Comparison of ENCODE assay signal across 1 mouse cellular context in the genomic region with DNA sequence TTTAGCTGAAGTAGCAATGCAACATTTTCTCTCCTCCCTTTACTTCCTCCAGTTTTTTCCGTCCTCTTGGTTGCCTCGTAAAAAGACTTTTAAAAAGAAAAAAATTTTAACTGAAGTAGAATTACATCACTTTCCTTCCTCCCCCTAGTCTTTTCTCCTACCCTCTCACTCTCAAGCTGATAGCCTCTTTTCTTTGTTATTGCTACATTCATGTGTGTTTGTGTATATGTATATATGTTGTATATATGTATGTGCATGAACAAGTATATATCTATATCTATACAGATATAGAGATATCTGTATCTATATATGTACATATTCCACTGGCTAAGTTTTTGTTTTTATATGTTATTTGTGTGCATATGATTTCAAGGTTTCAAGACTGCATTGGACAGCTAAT.
A peak's percentile ranks its signal among the peaks of the same experiment; 100 is the strongest.
TF ChIP-seq lines count a peak whose summit lies in the region.

No protein-coding gene starts in this region.

TF ChIP-seq in CH12.LX, 34 proteins besides CTCF, POLR2A, EP300 and RAD21:
- TF ChIP-seq NRF1 (IDR thresholded peaks at IDR 0.05; ENCODE audit: low read depth, low read length), result no peak
- TF ChIP-seq CHD1 (IDR thresholded peaks at IDR 0.05; ENCODE audit: low read depth, low read length), result 0 out of 2 replicates have a peak, but pooled peaks have one; percentile 18
